In the genomic region with DNA sequence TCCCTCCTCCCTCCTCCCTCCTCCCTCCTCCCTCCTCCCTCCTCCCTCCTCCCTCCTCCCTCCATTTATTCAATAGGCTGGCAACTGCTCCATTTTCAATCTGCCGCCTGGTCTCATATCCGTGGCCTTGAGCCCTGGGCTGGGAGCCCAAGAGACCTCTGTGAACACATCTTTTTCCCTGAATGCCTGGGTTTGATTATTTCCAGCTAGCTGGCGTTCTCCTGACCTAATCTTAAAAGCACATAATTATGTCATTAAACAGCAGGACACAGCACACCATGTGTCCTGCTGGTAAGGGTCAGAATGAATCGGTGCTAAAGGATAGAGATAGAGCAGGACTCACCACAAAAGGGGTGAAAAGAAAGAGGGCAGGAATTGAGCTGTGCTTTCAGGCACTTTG, we compare ENCODE assay signal across 14 mouse cellular contexts. TPM values are rescaled to one million over a fixed set of nuclear protein-coding genes. Genes with fewer than 3 reads are reported as not detected.
A peak's percentile ranks its signal among the peaks of the same experiment; 100 is the strongest.
DNase-seq lines count a peak whose midpoint lies in the region; ATAC-seq and TF ChIP-seq lines count a peak whose summit lies in the region.
"Had no signal": no experiment of that assay in that cellular context is flagged by ENCODE, and none has a peak within 500 bp of the region (broad histone marks: within the 10 kb centered on the region; RNA-seq: fewer than 3 reads in every experiment).

No protein-coding gene starts in this region.

- H3K9ac ChIP-seq in heart, embryonic 11.5 days (ENCODE audit: low read depth, low read length) = no peak overlapping the region
- H3K9ac ChIP-seq in intestine, embryonic 15.5 days = no peak overlapping the region
- no peak overlapping the region for H3K9ac ChIP-seq in intestine, postnatal 0 days (ENCODE audit: low read depth, low read length)
- H3K9ac ChIP-seq: hindbrain, embryonic 14.5 days had no signal

- no peak overlapping the region for H3K4me3 ChIP-seq in heart, embryonic 11.5 days (ENCODE audit: low read depth, low read length)
- H3K4me3 ChIP-seq in intestine, embryonic 15.5 days (replicated peaks) = no peak overlapping the region
- H3K4me3 ChIP-seq in intestine, postnatal 0 days (ENCODE audit: low read depth, low read length) = no peak overlapping the region
- H3K4me3 ChIP-seq: midbrain, embryonic 10.5 days had no signal

- DNase-seq in adrenal gland, postnatal 10 days = peak; percentile 14
- DNase-seq in adrenal gland, postnatal 4 days (ENCODE audit: low spot score in 2 of 2) = no peak
- peak; percentile 3 to 6 for DNase-seq in heart, adult 9 months (ENCODE audit: low spot score in 2 of 2)
- DNase-seq in brain, adult 2 months (ENCODE audit: low read depth, low spot score) = peak; percentile 10
- DNase-seq in hindlimb bud, embryonic 11.5 days (ENCODE audit: extremely low spot score, low read depth, low spot score) = peak; percentile 52
- DNase-seq: cerebellum, postnatal 36 days; kidney, adult 9 months; right cerebral cortex, adult 18-20 months had no signal

- no peak overlapping the region for H3K27ac ChIP-seq in heart, embryonic 11.5 days (ENCODE audit: low read depth, low read length)
- H3K27ac ChIP-seq in intestine, embryonic 15.5 days = no peak overlapping the region
- H3K27ac ChIP-seq in intestine, postnatal 0 days (ENCODE audit: low read depth, low read length) = no peak overlapping the region
- H3K27ac ChIP-seq: hindbrain, embryonic 14.5 days; midbrain, embryonic 10.5 days had no signal

- no peaks in the 10 kb centered on the region for H3K9me3 ChIP-seq in heart, embryonic 11.5 days (replicated peaks; ENCODE audit: control insufficient read depth, low read length)
- no peaks in the 10 kb centered on the region for H3K9me3 ChIP-seq in intestine, embryonic 15.5 days
- no peaks in the 10 kb centered on the region for H3K9me3 ChIP-seq in intestine, postnatal 0 days (ENCODE audit: control insufficient read depth)
- H3K9me3 ChIP-seq: midbrain, embryonic 10.5 days had no signal

- H3K4me2 ChIP-seq in heart, embryonic 11.5 days = no peak overlapping the region
- H3K4me2 ChIP-seq in intestine, embryonic 15.5 days (replicated peaks) = no peak overlapping the region
- H3K4me2 ChIP-seq in intestine, postnatal 0 days (replicated peaks; ENCODE audit: low read depth) = no peak overlapping the region
- H3K4me2 ChIP-seq: hindbrain, embryonic 14.5 days had no signal

- TF ChIP-seq CTCF in intestine, postnatal 0 days (IDR thresholded peaks at IDR 0.05; ENCODE audit: low read depth) = no peak

- no peaks in the 10 kb centered on the region for H3K36me3 ChIP-seq in heart, embryonic 11.5 days (ENCODE audit: control insufficient read depth, insufficient read depth, low read length)
- H3K36me3 ChIP-seq in intestine, embryonic 15.5 days = no peaks in the 10 kb centered on the region
- no peaks in the 10 kb centered on the region for H3K36me3 ChIP-seq in intestine, postnatal 0 days (ENCODE audit: control insufficient read depth, insufficient read depth)
- H3K36me3 ChIP-seq: midbrain, embryonic 10.5 days had no signal

- no peaks in the 10 kb centered on the region for H3K4me1 ChIP-seq in heart, embryonic 11.5 days (ENCODE audit: control insufficient read depth, insufficient read depth, low read length)
- H3K4me1 ChIP-seq in intestine, embryonic 15.5 days (replicated peaks) = no peaks in the 10 kb centered on the region
- H3K4me1 ChIP-seq in intestine, postnatal 0 days (replicated peaks; ENCODE audit: control insufficient read depth, insufficient read depth, low read length) = no peaks in the 10 kb centered on the region
- H3K4me1 ChIP-seq: midbrain, embryonic 10.5 days had no signal

- H3K27me3 ChIP-seq in heart, embryonic 11.5 days (ENCODE audit: control insufficient read depth, insufficient read depth, low read length) = no peaks in the 10 kb centered on the region
- H3K27me3 ChIP-seq in intestine, embryonic 15.5 days (replicated peaks) = no peaks in the 10 kb centered on the region
- no peaks in the 10 kb centered on the region for H3K27me3 ChIP-seq in intestine, postnatal 0 days (replicated peaks; ENCODE audit: control insufficient read depth, insufficient read depth, low read length)

- WGBS in heart, embryonic 11.5 days (ENCODE audit: insufficient replicate concordance) = 58% methylated on average over 4 of the region's 4 CpGs
- WGBS in intestine, embryonic 15.5 days = 43% methylated on average over 4 of the region's 4 CpGs
- WGBS in intestine, postnatal 0 days = 55% methylated on average over 4 of the region's 4 CpGs

- no peak for ATAC-seq in heart, embryonic 11.5 days (replicated peaks; ENCODE audit: insufficient number of reproducible peaks, low FRiP score, low TSS enrichment)
- no peak for ATAC-seq in intestine, embryonic 15.5 days
- ATAC-seq in intestine, postnatal 0 days = no peak
- ATAC-seq: lung, postnatal 0 days had no signal

RNA-seq across cellular contexts. Expression of a gene that starts 59.2 kb away (rescaled TPM):
- 1 to 10 TPM; 4.9 to 7.9 TPM for total RNA-seq in adrenal gland, postnatal 10 days (2021)
- 1 to 10 TPM; 8.4 to 8.9 TPM for total RNA-seq in adrenal gland, postnatal 4 days (2021)
- polyA plus RNA-seq in heart, embryonic 11.5 days (2014; fragmentation: Nextera tagmentation; extraction: Ambion mirVana) = 0.66 and 0.96 TPM in 2 replicates
- 0.68 and 0.93 TPM in 2 replicates for polyA plus RNA-seq in intestine, embryonic 15.5 days (2015; fragmentation: Nextera tagmentation; extraction: Ambion mirVana)
- polyA plus RNA-seq in intestine, postnatal 0 days (2015; fragmentation: Nextera tagmentation; extraction: Ambion mirVana) = 0.21 and 0.29 TPM in 2 replicates

Comparison
In these comparisons a context has a peak if more than half of its experiments do, and no peak if none do; other contexts are left out.
1. DNase-seq: peak in adrenal gland, postnatal 10 days (single experiment), heart, adult 9 months (2 of 2), brain, adult 2 months (single experiment) and hindlimb bud, embryonic 11.5 days (single experiment); none in adrenal gland, postnatal 4 days (0 of 2).